12 mouse cellular contexts compared by ENCODE assay signal in genomic region chr15:83296771-83297311, GRCm38 (mm10). TPM values are rescaled to one million over a fixed set of nuclear protein-coding genes. Genes with fewer than 3 reads are reported as not detected.
A peak's percentile ranks its signal among the peaks of the same experiment; 100 is the strongest.
DNase-seq lines count a peak whose midpoint lies in the region; ATAC-seq lines count a peak whose summit lies in the region.
"Had no signal": no experiment of that assay in that cellular context is flagged by ENCODE, and none has a peak within 500 bp of the region (broad histone marks: within the 10 kb centered on the region; RNA-seq: fewer than 3 reads in every experiment).

No protein-coding gene starts in this region.

- peaks cover 6% of the 10 kb centered on the region; the same call in 1 of the 2 replicates for H3K36me3 ChIP-seq in kidney, embryonic 16.5 days (ENCODE audit: insufficient read depth, low read length)
- peaks cover 13% of the 10 kb centered on the region for H3K36me3 ChIP-seq in kidney, embryonic 15.5 days
- peaks cover 29% of the 10 kb centered on the region for H3K36me3 ChIP-seq in hindbrain, embryonic 13.5 days

- no peak overlapping the region for H3K4me3 ChIP-seq in kidney, embryonic 16.5 days (ENCODE audit: low read length)
- no peak overlapping the region for H3K4me3 ChIP-seq in kidney, embryonic 15.5 days (replicated peaks)
- no peak overlapping the region for H3K4me3 ChIP-seq in hindbrain, embryonic 13.5 days
- H3K4me3 ChIP-seq: lung, embryonic 15.5 days had no signal

- H3K4me1 ChIP-seq in kidney, embryonic 16.5 days (ENCODE audit: insufficient read depth, low read length) = peaks cover 49% of the 10 kb centered on the region
- H3K4me1 ChIP-seq in kidney, embryonic 15.5 days = peaks cover 47% of the 10 kb centered on the region
- peaks cover 8% of the 10 kb centered on the region for H3K4me1 ChIP-seq in hindbrain, embryonic 13.5 days (replicated peaks)

- H3K9ac ChIP-seq in kidney, embryonic 16.5 days (replicated peaks; ENCODE audit: low read length) = no peak overlapping the region
- no peak overlapping the region for H3K9ac ChIP-seq in kidney, embryonic 15.5 days
- H3K9ac ChIP-seq in hindbrain, embryonic 13.5 days = peak overlapping the region; percentile 35; the same call in 1 of the 2 replicates
- H3K9ac ChIP-seq: lung, embryonic 15.5 days had no signal

- no peak overlapping the region for H3K4me2 ChIP-seq in kidney, embryonic 16.5 days (replicated peaks; ENCODE audit: low read depth, low read length)
- no peak overlapping the region for H3K4me2 ChIP-seq in kidney, embryonic 15.5 days
- no peak overlapping the region for H3K4me2 ChIP-seq in hindbrain, embryonic 13.5 days
- H3K4me2 ChIP-seq: lung, embryonic 15.5 days had no signal

- H3K27ac ChIP-seq in kidney, embryonic 16.5 days (ENCODE audit: low read length) = no peak overlapping the region
- H3K27ac ChIP-seq in kidney, embryonic 15.5 days = no peak overlapping the region; the same call in 1 of the 2 replicates
- no peak overlapping the region for H3K27ac ChIP-seq in hindbrain, embryonic 13.5 days
- H3K27ac ChIP-seq: lung, embryonic 15.5 days had no signal

- H3K27me3 ChIP-seq in kidney, embryonic 16.5 days (ENCODE audit: insufficient read depth, low read length) = no peaks in the 10 kb centered on the region
- no peaks in the 10 kb centered on the region for H3K27me3 ChIP-seq in kidney, embryonic 15.5 days
- H3K27me3 ChIP-seq in hindbrain, embryonic 13.5 days = no peaks in the 10 kb centered on the region
- H3K27me3 ChIP-seq: lung, embryonic 15.5 days had no signal

- intact Hi-C loops in left cerebral cortex, postnatal 25 days (cut with DNase I) = loop anchor here (5.0 kb wide), 1 partner anchor 85 kb away; no protein-coding TSS in a partner anchor

- no peaks in the 10 kb centered on the region for H3K9me3 ChIP-seq in kidney, embryonic 16.5 days (ENCODE audit: low read length)
- H3K9me3 ChIP-seq in kidney, embryonic 15.5 days (replicated peaks) = no peaks in the 10 kb centered on the region
- H3K9me3 ChIP-seq in hindbrain, embryonic 13.5 days = no peaks in the 10 kb centered on the region
- H3K9me3 ChIP-seq: lung, embryonic 15.5 days had no signal

- DNase-seq in NIH3T3 (ENCODE audit: low read depth) = peak; percentile 32
- peak; percentile 17 for DNase-seq in mesoderm, embryonic 11.5 days (ENCODE audit: low read depth, low spot score)
- no peak for DNase-seq in left cerebral cortex, postnatal 25 days (ENCODE audit: low spot score in 2 of 2)
- no peak for DNase-seq in right cerebral cortex, postnatal 10 days (ENCODE audit: low spot score in 2 of 2)
- DNase-seq: adrenal gland, postnatal 25 days; cerebellum, adult 2 months; heart, adult 11 months had no signal

- ATAC-seq in kidney, embryonic 16.5 days (ENCODE audit: low FRiP score, low TSS enrichment) = peak; percentile 57; the same call in 1 of the 2 replicates
- ATAC-seq in kidney, embryonic 15.5 days (replicated peaks; ENCODE audit: low FRiP score) = no peak
- no peak for ATAC-seq in hindbrain, embryonic 13.5 days (ENCODE audit: low FRiP score)

- 58% methylated on average over 7 of the region's 8 CpGs for WGBS in kidney, embryonic 16.5 days
- 56% methylated on average over 6 of the region's 8 CpGs for WGBS in kidney, embryonic 15.5 days
- WGBS in hindbrain, embryonic 13.5 days = 51% methylated on average over 7 of the region's 8 CpGs

RNA-seq across cellular contexts. Expression of gene A4galt, which starts 45.3 kb away (rescaled TPM):
- 22.9 and 26.8 TPM in 2 replicates for polyA plus RNA-seq in kidney, embryonic 16.5 days (2015; fragmentation: Nextera tagmentation; extraction: Ambion mirVana)
- polyA plus RNA-seq in kidney, embryonic 15.5 days (2015; fragmentation: Nextera tagmentation; extraction: Ambion mirVana) = 19.1 and 20.8 TPM in 2 replicates
- 3.0 and 4.4 TPM in 2 replicates for polyA plus RNA-seq in hindbrain, embryonic 13.5 days (2015; fragmentation: Nextera tagmentation; extraction: Ambion mirVana)
- total RNA-seq in left cerebral cortex, postnatal 25 days (2021) = 1 to 10 TPM; 3.5 to 5.2 TPM
- total RNA-seq: MEL had no signal

RNA-seq across cellular contexts. Expression of gene Arfgap3, which starts 53.2 kb away (rescaled TPM):
- polyA plus RNA-seq in kidney, embryonic 16.5 days (2015; fragmentation: Nextera tagmentation; extraction: Ambion mirVana) = 39.2 and 41.1 TPM in 2 replicates
- 35.7 and 36.3 TPM in 2 replicates for polyA plus RNA-seq in kidney, embryonic 15.5 days (2015; fragmentation: Nextera tagmentation; extraction: Ambion mirVana)
- polyA plus RNA-seq in hindbrain, embryonic 13.5 days (2015; fragmentation: Nextera tagmentation; extraction: Ambion mirVana) = 43.8 and 46.7 TPM in 2 replicates
- total RNA-seq in left cerebral cortex, postnatal 25 days (2021) = 10 to 100 TPM; 17.3 to 24.4 TPM

Comparison
In these comparisons a context has a peak if more than half of its experiments do, and no peak if none do; other contexts are left out.
1. DNase-seq: peak in NIH3T3 (single experiment) and mesoderm, embryonic 11.5 days (single experiment); none in left cerebral cortex, postnatal 25 days (0 of 2) and right cerebral cortex, postnatal 10 days (0 of 2).